Mouse (Mus musculus) left cerebral cortex, adult 8-10 months (tissue): ENCODE measurements at regions not wholly inside any gene's neighbourhood (a gene's known extent, or its start where the extent isn't known, plus 50 kb on each side); places are given as distances from the start of the nearest gene placed in this dataset.

Experiments
- DNase-seq, 2 experiments: peaks; one replicate each; pipeline ENCODE4 v3.0.0; 2022; ENCODE audit warnings: low spot score in 2 of 2

- no peak for DNase-seq
These were observed 99.6 kb upstream of the Map4k3 start for GRCm38 (mm10) chr17:80827896-80828295.

GRCm38 (mm10) chr17:80827361-80827760 lies 99.1 kb upstream of the Map4k3 start:
- no peak for DNase-seq

GRCm38 (mm10) chr17:80825971-80826730 lies 97.9 kb upstream of the Map4k3 start:
- no peak for DNase-seq

- DNase-seq: no peak
These were observed 97.2 kb upstream of the Map4k3 start for GRCm38 (mm10) chr17:80825518-80825901.

GRCm38 (mm10) chr17:80824826-80825517 lies 96.7 kb upstream of the Map4k3 start:
- no peak for DNase-seq

GRCm38 (mm10) chr17:80824261-80824660 lies 96.0 kb upstream of the Map4k3 start:
- no peak for DNase-seq

- no peak for DNase-seq
These were observed 92.6 kb upstream of the Map4k3 start for GRCm38 (mm10) chr17:80820888-80821287.

- DNase-seq: no peak
These were observed 90.3 kb upstream of the Map4k3 start for GRCm38 (mm10) chr17:80818477-80819028.

- DNase-seq: no peak
These were observed 87.5 kb upstream of the Map4k3 start for GRCm38 (mm10) chr17:80815747-80816146.

- no peak for DNase-seq
These were observed 84.9 kb upstream of the Map4k3 start for GRCm38 (mm10) chr17:80813194-80813593.

GRCm38 (mm10) chr17:80809275-80809674 lies 81.0 kb upstream of the Map4k3 start:
- peak in 1 of 2 experiments; percentile 64 for DNase-seq

GRCm38 (mm10) chr17:80808069-80808468 lies 79.8 kb upstream of the Map4k3 start:
- no peak for DNase-seq

- no peak for DNase-seq
These were observed 75.2 kb upstream of the Map4k3 start for GRCm38 (mm10) chr17:80803361-80803915.

- DNase-seq: no peak
These were observed 74.3 kb upstream of the Map4k3 start for GRCm38 (mm10) chr17:80802622-80803021.

- peak in 1 of 2 experiments; percentile 67 for DNase-seq
These were observed 73.7 kb upstream of the Map4k3 start for GRCm38 (mm10) chr17:80801991-80802390.

- DNase-seq: peak; percentile 64 to 94
These were observed 73.2 kb upstream of the Map4k3 start for GRCm38 (mm10) chr17:80801451-80801983.

- no peak for DNase-seq
These were observed 72.6 kb upstream of the Map4k3 start for GRCm38 (mm10) chr17:80800877-80801276.

GRCm38 (mm10) chr17:80800454-80800853 lies 72.2 kb upstream of the Map4k3 start:
- DNase-seq: no peak

GRCm38 (mm10) chr17:80799061-80799460 lies 70.8 kb upstream of the Map4k3 start:
- no peak for DNase-seq

GRCm38 (mm10) chr17:80798281-80798980 lies 70.1 kb upstream of the Map4k3 start:
- DNase-seq: no peak

GRCm38 (mm10) chr17:80796790-80797189 lies 68.5 kb upstream of the Map4k3 start:
- no peak for DNase-seq
